Mouse (Mus musculus) midbrain, embryonic 13.5 days (tissue): Measurements from ENCODE around the gene Acadm. TPM values are rescaled to one million over a fixed set of nuclear protein-coding genes. Genes with fewer than 3 reads are reported as not detected.

Experiments
- ATAC-seq: fragments of 200-750 bp; cut with Nextera tagmentation; 2 replicates; pipeline ENCODE4 v1.8.0; 2017; ENCODE audit warnings: mild to moderate bottlenecking, moderate TSS enrichment, moderate library complexity
- H3K27ac ChIP-seq: fragments of 300-500 bp; sonication (generic); 2 replicates; pipeline ENCODE4 v1.5.1; 2015; ENCODE audit warnings: inconsistent platforms, mild to moderate bottlenecking, moderate library complexity
- H3K27me3 ChIP-seq: fragments of 300-500 bp; sonication (generic); 2 replicates; pipeline ENCODE4 v1.6.1; 2015; ENCODE audit warnings: mild to moderate bottlenecking, inconsistent platforms
- H3K36me3 ChIP-seq: fragments of 300-500 bp; sonication (generic); 2 replicates; pipeline ENCODE4 v1.6.1; 2015; ENCODE audit warnings: mild to moderate bottlenecking, inconsistent platforms
- H3K4me1 ChIP-seq: fragments of 300-500 bp; sonication (generic); replicated peaks from 2 replicates; pipeline ENCODE4 v1.6.1; 2015; ENCODE audit warnings: inconsistent platforms
- H3K4me2 ChIP-seq: fragments of 300-500 bp; sonication (generic); replicated peaks from 2 replicates; pipeline ENCODE4 v1.6.1; 2015; ENCODE audit warnings: moderate library complexity, mild to moderate bottlenecking, inconsistent platforms
- H3K4me3 ChIP-seq: fragments of 300-500 bp; sonication (generic); replicated peaks from 2 replicates; pipeline ENCODE4 v1.5.1; 2015; ENCODE audit warnings: mild to moderate bottlenecking, inconsistent platforms
- H3K9ac ChIP-seq: fragments of 300-500 bp; sonication (generic); replicated peaks from 2 replicates; pipeline ENCODE4 v1.6.1; 2015; ENCODE audit warnings: mild to moderate bottlenecking, inconsistent platforms
- H3K9me3 ChIP-seq: fragments of 300-500 bp; sonication (generic); 2 replicates; pipeline ENCODE4 v1.6.1; 2016; ENCODE audit warnings: mild to moderate bottlenecking, inconsistent platforms
- WGBS: fragments of 180-500 bp; shearing (Covaris S2); methylation state at CpG from one replicate; pipeline ENCODE4 v1.1.7; 2015; 5-methylcytosine and 5-hydroxymethylcytosine counted together
- polyA plus RNA-seq: library from polyadenylated mRNA; unstranded; fragments of >200 nt; fragmentation: Nextera tagmentation; extraction: Ambion mirVana; gene quantifications from 2 replicates; pipeline ENCODE4 v1.2.1, GENCODE M21; 2015

Acadm gene
- polyA plus RNA-seq, 1 experiment from 2014 or later = 50.6 TPM

- H3K4me1 ChIP-seq = no peaks in the 10 kb centered on the region
- no peak overlapping the region for H3K27ac ChIP-seq
- ATAC-seq = no peak
- no peak overlapping the region for H3K4me2 ChIP-seq
- 84% methylated on average over 6 of the region's 6 CpGs for WGBS
- H3K9me3 ChIP-seq = no peaks in the 10 kb centered on the region
- no peak overlapping the region for H3K9ac ChIP-seq
- H3K36me3 ChIP-seq = no peaks in the 10 kb centered on the region
- no peaks in the 10 kb centered on the region for H3K27me3 ChIP-seq
- no peak overlapping the region for H3K4me3 ChIP-seq
Observed at GRCm38 (mm10) chr3:153888141-153888540, 56.3 kb downstream of the Acadm start.

GRCm38 (mm10) chr3:153886296-153886695, 58.1 kb downstream of the Acadm start:
- no peak overlapping the region for H3K4me3 ChIP-seq
- no peak overlapping the region for H3K9ac ChIP-seq
- H3K4me2 ChIP-seq = no peak overlapping the region
- H3K4me1 ChIP-seq = no peaks in the 10 kb centered on the region
- H3K27ac ChIP-seq = no peak overlapping the region
- no peaks in the 10 kb centered on the region for H3K36me3 ChIP-seq
- no peak for ATAC-seq
- no peaks in the 10 kb centered on the region for H3K27me3 ChIP-seq
- no peaks in the 10 kb centered on the region for H3K9me3 ChIP-seq

Other genes starting within 250 kb of the Acadm start
- 24.1 and 26.7 TPM in 2 replicates for gene St6galnac3, start 219.5 kb downstream of the Acadm start, polyA plus RNA-seq
- 0.08 TPM in 1 of 2 replicates, not detected in the other for gene Asb17, start 100.4 kb downstream of the Acadm start, polyA plus RNA-seq
- 0.13 and 0.14 TPM in 2 replicates for gene Msh4, start 38.5 kb downstream of the Acadm start, polyA plus RNA-seq
- gene Rabggtb, start 31.6 kb downstream of the Acadm start, polyA plus RNA-seq = 42.4 and 47.2 TPM in 2 replicates
- gene Slc44a5, start 28.8 kb upstream of the Acadm start, polyA plus RNA-seq = 6.8 and 7.4 TPM in 2 replicates